Mouse (Mus musculus): ENCODE measurements at regions not wholly inside any gene's neighbourhood (a gene's known extent, or its start where the extent isn't known, plus 50 kb on each side); places are given as distances from the start of the nearest gene placed in this dataset.

DNA sequence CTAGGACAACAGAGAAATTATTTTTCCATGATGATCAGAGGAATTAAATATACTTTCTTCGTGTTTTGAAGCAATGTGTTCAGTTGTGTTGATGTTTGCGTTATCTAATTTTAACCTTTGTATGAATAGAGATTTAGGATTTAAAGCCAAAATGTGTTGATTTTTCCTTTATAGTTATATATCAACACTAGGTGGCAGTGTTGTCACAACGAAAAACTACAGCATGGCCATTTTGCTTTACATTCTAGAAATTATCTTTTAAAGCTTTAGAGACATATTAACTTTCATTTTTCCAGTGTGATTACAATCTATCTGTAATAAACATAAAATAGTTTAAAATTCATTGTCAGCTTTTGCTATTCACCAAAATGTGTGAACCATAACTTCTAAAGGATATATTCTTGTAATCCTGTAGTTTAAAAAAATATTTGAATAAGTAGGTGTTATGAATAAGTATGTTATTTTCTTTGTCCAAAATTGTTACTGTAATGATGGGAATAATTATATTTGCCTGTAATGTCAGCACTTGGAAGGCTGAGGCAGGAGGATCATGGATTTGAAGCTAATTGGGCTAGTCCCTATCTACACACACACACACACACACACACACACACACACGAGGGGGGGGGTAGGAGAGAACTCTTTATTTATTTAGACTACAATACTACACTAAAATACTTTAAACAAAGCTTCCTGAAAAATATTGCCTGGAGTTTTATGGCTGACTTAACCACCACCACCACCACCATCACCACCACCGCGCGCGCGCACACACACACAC, 95.2 kb upstream of the Defb41 start:
- no peak overlapping the region for H3K4me2 ChIP-seq
- no peak overlapping the region for H3K4me3 ChIP-seq (replicated peaks)
- no peak overlapping the region for H3K27ac ChIP-seq (replicated peaks)
- no peaks in the 10 kb centered on the region for H3K9me3 ChIP-seq (replicated peaks)
- no peaks in the 10 kb centered on the region for H3K4me1 ChIP-seq
- ATAC-seq (ENCODE audit: low FRiP score), result no peak
- H3K36me3 ChIP-seq, result no peaks in the 10 kb centered on the region
- no peaks in the 10 kb centered on the region for H3K27me3 ChIP-seq (replicated peaks)
- 64% methylated on average over 9 of the region's 9 CpGs for WGBS
- no peak overlapping the region for H3K9ac ChIP-seq (replicated peaks)

DNA sequence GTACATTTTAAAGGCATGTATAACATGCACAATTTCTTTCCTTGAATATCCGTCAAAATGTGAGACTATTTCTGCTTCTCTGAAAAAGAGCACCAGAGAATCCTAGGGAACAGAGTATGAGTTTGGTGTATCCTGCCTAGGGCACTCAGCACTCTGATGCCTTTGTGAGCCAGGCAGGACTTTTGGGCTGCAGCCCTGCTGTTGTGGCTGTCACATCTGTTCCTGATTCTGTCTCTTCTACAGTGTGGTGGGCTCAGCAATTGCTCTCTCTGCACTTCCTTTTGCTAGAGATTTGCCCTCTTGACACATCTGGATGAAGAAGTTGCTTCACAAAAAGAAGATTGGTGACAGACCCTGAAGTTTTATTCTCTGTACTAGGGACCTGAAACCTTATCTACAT, 73.9 kb upstream of the Defb41 start:
- Histone ChIP-seq H3K27me3 (replicated peaks) (no peaks in the 10 kb centered on the region), H3K4me2 (no peak overlapping the region), H3K4me1 (no peaks in the 10 kb centered on the region), H3K4me3 (replicated peaks) (no peak overlapping the region), H3K9ac (replicated peaks) (no peak overlapping the region), H3K9me3 (replicated peaks) (no peaks in the 10 kb centered on the region), H3K27ac (replicated peaks) (no peak overlapping the region), H3K36me3 (no peaks in the 10 kb centered on the region)
- no peak for ATAC-seq (ENCODE audit: low FRiP score)
- WGBS, result 73% methylated on average over 1 of the region's 1 CpGs
